ENCODE assay signal across 24 mouse cellular contexts in genomic region chr6:118621406-118621805, GRCm38 (mm10).
"Had no signal": no experiment of that assay in that cellular context is flagged by ENCODE, and none has a peak within 500 bp of the region (broad histone marks: within the 10 kb centered on the region; RNA-seq: fewer than 3 reads in every experiment).

No protein-coding gene starts in this region.

- H3K9me3 ChIP-seq: hindbrain, embryonic 10.5 days; hindbrain, embryonic 12.5 days; intestine, embryonic 15.5 days; kidney, embryonic 15.5 days; limb, embryonic 10.5 days; limb, embryonic 12.5 days; liver, embryonic 13.5 days; liver, embryonic 15.5 days had no signal

- H3K27me3 ChIP-seq: hindbrain, embryonic 12.5 days; intestine, embryonic 15.5 days; kidney, embryonic 15.5 days; limb, embryonic 12.5 days; liver, embryonic 13.5 days; liver, embryonic 15.5 days had no signal

- ATAC-seq: hindbrain, embryonic 16.5 days; inflammation-experienced regulatory T-cells, adult 6 months had no signal

- DNase-seq: gastrocnemius, postnatal 14 days; heart, adult 18-20 months; heart, postnatal 10 days; heart, postnatal 4 days; kidney, adult 18-20 months; kidney, adult 8-10 months; kidney, postnatal 14 days; kidney, postnatal 36 days; layer of hippocampus, postnatal 36 days; liver; liver, embryonic 13.5 days had no signal

- H3K4me1 ChIP-seq: hindbrain, embryonic 10.5 days; hindbrain, embryonic 12.5 days; intestine, embryonic 15.5 days; kidney, embryonic 15.5 days; limb, embryonic 12.5 days; liver, embryonic 13.5 days; liver, embryonic 15.5 days had no signal

- H3K9ac ChIP-seq: hindbrain, embryonic 12.5 days; hindbrain, embryonic 14.5 days; intestine, embryonic 15.5 days; kidney, embryonic 15.5 days; limb, embryonic 12.5 days; liver, embryonic 13.5 days; liver, embryonic 15.5 days had no signal

- H3K27ac ChIP-seq: hindbrain, embryonic 10.5 days; hindbrain, embryonic 12.5 days; hindbrain, embryonic 14.5 days; intestine, embryonic 15.5 days; kidney, embryonic 15.5 days; kidney, postnatal 0 days; limb, embryonic 10.5 days; limb, embryonic 12.5 days; liver, embryonic 13.5 days; liver, embryonic 15.5 days had no signal

- H3K36me3 ChIP-seq: hindbrain, embryonic 10.5 days; hindbrain, embryonic 12.5 days; intestine, embryonic 15.5 days; kidney, embryonic 15.5 days; limb, embryonic 10.5 days; liver, embryonic 13.5 days; liver, embryonic 15.5 days had no signal

- H3K4me3 ChIP-seq: hindbrain, embryonic 10.5 days; hindbrain, embryonic 12.5 days; intestine, embryonic 15.5 days; kidney, embryonic 15.5 days; limb, embryonic 10.5 days; limb, embryonic 12.5 days; liver, embryonic 13.5 days; liver, embryonic 15.5 days had no signal

- H3K4me2 ChIP-seq: heart, embryonic 11.5 days; hindbrain, embryonic 12.5 days; hindbrain, embryonic 14.5 days; intestine, embryonic 15.5 days; kidney, embryonic 15.5 days; limb, embryonic 12.5 days; liver, embryonic 11.5 days; liver, embryonic 13.5 days; liver, embryonic 15.5 days had no signal
